In the genomic region with DNA sequence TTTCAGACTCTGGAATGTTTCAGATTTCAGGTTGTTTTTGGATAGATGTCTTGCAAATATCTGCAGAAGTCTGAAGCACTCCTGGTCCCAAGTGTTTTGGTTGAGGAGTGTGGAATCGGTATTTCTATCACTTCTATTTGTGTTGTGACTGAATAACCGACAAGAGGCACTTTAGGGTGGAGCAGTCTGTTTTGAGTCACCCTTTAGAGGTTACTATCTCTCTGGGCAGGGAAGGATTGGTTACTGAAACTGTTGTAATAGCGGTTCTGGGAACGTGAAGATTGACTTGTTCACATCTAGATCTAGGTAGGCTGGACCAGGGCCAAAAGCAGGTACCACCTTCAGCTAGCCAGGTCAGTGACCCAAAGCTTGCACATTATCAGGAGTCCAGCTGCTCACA, we compare ENCODE assay signal across 28 mouse cellular contexts. TPM values are rescaled to one million over a fixed set of nuclear protein-coding genes. Genes with fewer than 3 reads are reported as not detected.
DNase-seq lines count a peak whose midpoint lies in the region; ATAC-seq and TF ChIP-seq lines count a peak whose summit lies in the region.
"Had no signal": no experiment of that assay in that cellular context is flagged by ENCODE, and none has a peak within 500 bp of the region (broad histone marks: within the 10 kb centered on the region; RNA-seq: fewer than 3 reads in every experiment).

No protein-coding gene starts in this region.

- H3K4me3 ChIP-seq in thymus, adult 2 months (ENCODE audit: control insufficient read depth, insufficient read depth, low read length): no peak overlapping the region
- peak overlapping the region; percentile 28 for H3K4me3 ChIP-seq in bone marrow macrophage, adult 2 months (ENCODE audit: insufficient read depth, low read length)
- no peak overlapping the region for H3K4me3 ChIP-seq in liver, embryonic 16.5 days (ENCODE audit: low read depth, low read length)
- H3K4me3 ChIP-seq: embryonic facial prominence, embryonic 12.5 days; erythroblast, embryonic 14.5 days; forebrain, embryonic 13.5 days; hindbrain, embryonic 15.5 days; limb, embryonic 12.5 days; neural tube, embryonic 12.5 days had no signal

- no peak for ATAC-seq in liver, embryonic 16.5 days (ENCODE audit: low read depth)
- ATAC-seq: forebrain, embryonic 13.5 days; intestine, postnatal 0 days had no signal

- peak overlapping the region; percentile 17 for H3K4me2 ChIP-seq in liver, embryonic 16.5 days (ENCODE audit: low read depth, low read length)
- H3K4me2 ChIP-seq: embryonic facial prominence, embryonic 12.5 days; forebrain, embryonic 13.5 days; heart, embryonic 11.5 days; hindbrain, embryonic 15.5 days; limb, embryonic 12.5 days; lung, embryonic 14.5 days; midbrain, embryonic 11.5 days; neural tube, embryonic 12.5 days had no signal

- no peaks in the 10 kb centered on the region; the same call in 1 of the 2 replicates for H3K36me3 ChIP-seq in thymus, adult 2 months (ENCODE audit: control insufficient read depth, insufficient read depth, low read length)
- H3K36me3 ChIP-seq in liver, embryonic 16.5 days (ENCODE audit: control insufficient read depth, insufficient read depth): no peaks in the 10 kb centered on the region
- H3K36me3 ChIP-seq: embryonic facial prominence, embryonic 12.5 days; hindbrain, embryonic 15.5 days; limb, embryonic 12.5 days; neural tube, embryonic 12.5 days had no signal

- 29% methylated on average over 4 of the region's 4 CpGs for WGBS in thymus, adult 2 months
- WGBS in liver, embryonic 16.5 days (ENCODE audit: insufficient replicate concordance): 20% methylated on average over 4 of the region's 4 CpGs

- H3K27ac ChIP-seq in thymus, adult 2 months (ENCODE audit: control insufficient read depth, insufficient read depth, low read length): 0 out of 2 replicates have a peak overlapping the region, but pooled peaks have one; percentile 16
- peak overlapping the region; percentile 100 for H3K27ac ChIP-seq in bone marrow macrophage, adult 2 months (ENCODE audit: insufficient read depth, low read depth, low read length)
- H3K27ac ChIP-seq in liver, embryonic 16.5 days (ENCODE audit: low read length): peak overlapping the region; percentile 62
- H3K27ac ChIP-seq: embryonic facial prominence, embryonic 12.5 days; forebrain, embryonic 13.5 days; hindbrain, embryonic 15.5 days; limb, embryonic 12.5 days; neural tube, embryonic 12.5 days had no signal

- H3K9ac ChIP-seq in liver, embryonic 16.5 days (ENCODE audit: low read depth, low read length): 0 out of 2 replicates have a peak overlapping the region, but pooled peaks have one; percentile 33
- H3K9ac ChIP-seq: embryonic facial prominence, embryonic 12.5 days; forebrain, embryonic 13.5 days; hindbrain, embryonic 15.5 days; limb, embryonic 12.5 days; lung, embryonic 14.5 days; neural tube, embryonic 12.5 days had no signal

- DNase-seq in thymus, adult 2 months: no peak
- DNase-seq in thymus, postnatal 14 days: no peak
- no peak for DNase-seq in kidney, postnatal 25 days
- DNase-seq in left cerebral cortex, adult 8-10 months (ENCODE audit: low spot score in 2 of 2): no peak
- no peak for DNase-seq in adrenal gland, adult 8-10 months
- DNase-seq: cerebellum, adult 11 months; cerebellum, postnatal 10 days; gastrocnemius, postnatal 36 days; heart, postnatal 36 days; lung, embryonic 14.5 days; lung, postnatal 4 days; right cerebral cortex, adult 18-20 months had no signal

- peaks cover 28% of the 10 kb centered on the region for H3K4me1 ChIP-seq in thymus, adult 2 months (replicated peaks; ENCODE audit: control insufficient read depth, insufficient read depth, low read length)
- peaks cover 50% of the 10 kb centered on the region for H3K4me1 ChIP-seq in bone marrow macrophage, adult 2 months (ENCODE audit: control insufficient read depth, insufficient read depth, low read length)
- peaks cover 50% of the 10 kb centered on the region for H3K4me1 ChIP-seq in liver, embryonic 16.5 days (ENCODE audit: control insufficient read depth, low read depth, low read length)
- H3K4me1 ChIP-seq: embryonic facial prominence, embryonic 12.5 days; forebrain, embryonic 13.5 days; hindbrain, embryonic 15.5 days; limb, embryonic 12.5 days; neural tube, embryonic 12.5 days had no signal

- H3K27me3 ChIP-seq in thymus, adult 2 months (ENCODE audit: control insufficient read depth, insufficient read depth, low read length): no peaks in the 10 kb centered on the region
- H3K27me3 ChIP-seq in liver, embryonic 16.5 days (ENCODE audit: control insufficient read depth, insufficient read depth, low read depth, low read length): no peaks in the 10 kb centered on the region
- H3K27me3 ChIP-seq: embryonic facial prominence, embryonic 12.5 days; forebrain, embryonic 13.5 days; hindbrain, embryonic 15.5 days; limb, embryonic 12.5 days; neural tube, embryonic 12.5 days had no signal

- no peak for TF ChIP-seq CTCF in thymus, adult 2 months (IDR thresholded peaks at IDR 0.05; ENCODE audit: borderline replicate concordance, control insufficient read depth, extremely low read depth, insufficient read depth, low read length, poor library complexity)
- TF ChIP-seq CTCF in bone marrow macrophage, adult 2 months (IDR thresholded peaks at IDR 0.05; ENCODE audit: low read depth, low read length): no peak

- no peaks in the 10 kb centered on the region for H3K9me3 ChIP-seq in liver, embryonic 16.5 days (replicated peaks; ENCODE audit: control insufficient read depth, low read length)
- H3K9me3 ChIP-seq: embryonic facial prominence, embryonic 12.5 days; forebrain, embryonic 13.5 days; hindbrain, embryonic 15.5 days; limb, embryonic 12.5 days; neural tube, embryonic 12.5 days had no signal

- TF ChIP-seq POLR2A in thymus, adult 2 months (IDR thresholded peaks at IDR 0.05; ENCODE audit: control insufficient read depth, extremely low read depth, insufficient read depth, low read length, poor library complexity): no peak
- TF ChIP-seq POLR2A in bone marrow macrophage, adult 2 months (IDR thresholded peaks at IDR 0.05; ENCODE audit: borderline replicate concordance, low read depth, low read length): no peak

RNA-seq across cellular contexts. Expression of a gene that starts 51.5 kb away (rescaled TPM):
- 62.8 and 71.2 TPM in 2 replicates for polyA plus RNA-seq in thymus, adult 2 months (2012; rRNA removed)
- 932 and 1,066 TPM in 2 replicates for polyA plus RNA-seq in bone marrow macrophage, adult 2 months (2012; ENCODE audit: insufficient read depth, insufficient read length, missing spikeins)
- 43.0 and 43.1 TPM in 2 replicates for polyA plus RNA-seq in liver, embryonic 16.5 days (2015; fragmentation: Nextera tagmentation; extraction: Ambion mirVana)
- 10 to 100 TPM in 2 of 4 experiments, 1 to 10 TPM in 2; 6.6 to 15.3 (median 9.3) TPM for total RNA-seq in left cerebral cortex, adult 8-10 months (2022)
- 10 to 100 TPM; 17.9 to 35.1 (median 25.2) TPM for total RNA-seq in adrenal gland, adult 8-10 months (2022)

RNA-seq across cellular contexts. Expression of a gene that starts 51.7 kb away (rescaled TPM):
- polyA plus RNA-seq in thymus, adult 2 months (2012; rRNA removed): 0.04 TPM in 1 of 2 replicates, not detected in the other
- 0.36 and 0.43 TPM in 2 replicates for polyA plus RNA-seq in bone marrow macrophage, adult 2 months (2012; ENCODE audit: insufficient read depth, insufficient read length, missing spikeins)
- 0.05 TPM in 1 of 2 replicates, not detected in the other for polyA plus RNA-seq in liver, embryonic 16.5 days (2015; fragmentation: Nextera tagmentation; extraction: Ambion mirVana)
- not detected for total RNA-seq in left cerebral cortex, adult 8-10 months (2022)
- total RNA-seq in adrenal gland, adult 8-10 months (2022): under 1 TPM in 1 of 4 experiments, not detected in 3; 0.22 TPM
- total RNA-seq: adrenal gland, adult 18-20 months; gastrocnemius, postnatal 36 days; heart, postnatal 36 days; layer of hippocampus, postnatal 14 days; left cerebral cortex, postnatal 10 days had no signal
- polyA plus RNA-seq: embryonic facial prominence, embryonic 12.5 days; erythroblast, embryonic 14.5 days; heart, embryonic 11.5 days; hindbrain, embryonic 15.5 days; intestine, postnatal 0 days; kidney, embryonic 16.5 days had no signal

RNA-seq across cellular contexts. Expression of a gene that starts 59.7 kb away (rescaled TPM):
- 0.29 TPM in 1 of 2 replicates, not detected in the other for polyA plus RNA-seq in thymus, adult 2 months (2012; rRNA removed)
- polyA plus RNA-seq in bone marrow macrophage, adult 2 months (2012; ENCODE audit: insufficient read depth, insufficient read length, missing spikeins): not detected in 2 replicates
- polyA plus RNA-seq in liver, embryonic 16.5 days (2015; fragmentation: Nextera tagmentation; extraction: Ambion mirVana): 185 and 198 TPM in 2 replicates
- total RNA-seq in left cerebral cortex, adult 8-10 months (2022): not detected
- total RNA-seq in adrenal gland, adult 8-10 months (2022): not detected
- total RNA-seq: adrenal gland, adult 18-20 months; gastrocnemius, postnatal 36 days; heart, postnatal 36 days; layer of hippocampus, postnatal 14 days; left cerebral cortex, postnatal 10 days had no signal
- polyA plus RNA-seq: brain, embryonic 14.5 days; erythroblast, embryonic 14.5 days; hindbrain, embryonic 15.5 days; limb, embryonic 12.5 days; lung, embryonic 14.5 days; midbrain, embryonic 11.5 days had no signal

Comparison
In these comparisons a context has a peak if more than half of its experiments do, and no peak if none do; other contexts are left out.
1. H3K27ac ChIP-seq: peak in every context shown above with its lines; median percentile 100 in bone marrow macrophage, adult 2 months; 62 in liver, embryonic 16.5 days; 16 in thymus, adult 2 months.
2. RNA of a gene that starts 51.5 kb away (polyA plus RNA-seq): 932 to 1,066 TPM in bone marrow macrophage, adult 2 months; 62.8 to 71.2 TPM in thymus, adult 2 months and 43.0 to 43.1 TPM in liver, embryonic 16.5 days; every median in the first group is over 10 times any median in the second.
3. RNA of a gene that starts 59.7 kb away (polyA plus RNA-seq): 185 to 198 TPM in liver, embryonic 16.5 days; 0.29 TPM in thymus, adult 2 months and not detected in bone marrow macrophage, adult 2 months; every median in the first group is over 100 times any median in the second.